Comparison of ENCODE assay signal across 8 mouse cellular contexts in genomic region chr4:28813551-28814475, GRCm38 (mm10). TPM values are rescaled to one million over a fixed set of nuclear protein-coding genes. Genes with fewer than 3 reads are reported as not detected.
DNase-seq lines count a peak whose midpoint lies in the region; ATAC-seq and TF ChIP-seq lines count a peak whose summit lies in the region.

No protein-coding gene starts in this region.

- H3K27me3 ChIP-seq in embryonic facial prominence, embryonic 14.5 days (replicated peaks; ENCODE audit: control insufficient read depth, insufficient read depth, low read length) = no peaks in the 10 kb centered on the region
- H3K27me3 ChIP-seq in heart, embryonic 11.5 days (ENCODE audit: control insufficient read depth, insufficient read depth, low read length) = no peaks in the 10 kb centered on the region
- no peaks in the 10 kb centered on the region for H3K27me3 ChIP-seq in kidney, postnatal 0 days (ENCODE audit: insufficient read depth, low read length)
- H3K27me3 ChIP-seq in liver, embryonic 15.5 days = peaks cover 53% of the 10 kb centered on the region

- 0 out of 2 replicates have a peak, but pooled peaks cover 6% of the 10 kb centered on the region for H3K4me1 ChIP-seq in embryonic facial prominence, embryonic 14.5 days (ENCODE audit: control insufficient read depth, insufficient read depth, low read length)
- no peaks in the 10 kb centered on the region for H3K4me1 ChIP-seq in heart, embryonic 11.5 days (ENCODE audit: control insufficient read depth, insufficient read depth, low read length)
- no peaks in the 10 kb centered on the region for H3K4me1 ChIP-seq in kidney, postnatal 0 days (replicated peaks; ENCODE audit: insufficient read depth, low read length)
- peaks cover 30% of the 10 kb centered on the region for H3K4me1 ChIP-seq in liver, embryonic 15.5 days (replicated peaks)

- H3K4me3 ChIP-seq in embryonic facial prominence, embryonic 14.5 days (ENCODE audit: low read depth, low read length) = peak overlapping the region; percentile 88
- peak overlapping the region; percentile 78 for H3K4me3 ChIP-seq in heart, embryonic 11.5 days (ENCODE audit: low read depth, low read length)
- H3K4me3 ChIP-seq in kidney, postnatal 0 days (replicated peaks; ENCODE audit: low read depth, low read length) = peak overlapping the region; percentile 83
- peak overlapping the region; percentile 58 for H3K4me3 ChIP-seq in liver, embryonic 15.5 days (replicated peaks)

- TF ChIP-seq CTCF in kidney, postnatal 0 days (IDR thresholded peaks at IDR 0.05; ENCODE audit: low read depth) = no peak

- H3K9ac ChIP-seq in embryonic facial prominence, embryonic 14.5 days (ENCODE audit: low read depth, low read length) = peak overlapping the region; percentile 88
- H3K9ac ChIP-seq in heart, embryonic 11.5 days (ENCODE audit: low read depth, low read length) = peak overlapping the region; percentile 93
- peak overlapping the region; percentile 72 for H3K9ac ChIP-seq in kidney, postnatal 0 days (ENCODE audit: low read depth, low read length)
- peak overlapping the region; percentile 37; the same call in 1 of the 2 replicates for H3K9ac ChIP-seq in liver, embryonic 15.5 days

- peak overlapping the region; percentile 83 for H3K4me2 ChIP-seq in embryonic facial prominence, embryonic 14.5 days (ENCODE audit: low read depth, low read length)
- H3K4me2 ChIP-seq in heart, embryonic 11.5 days = peak overlapping the region; percentile 64
- peak overlapping the region; percentile 79 for H3K4me2 ChIP-seq in kidney, postnatal 0 days (ENCODE audit: low read length)
- peak overlapping the region; percentile 84 for H3K4me2 ChIP-seq in liver, embryonic 15.5 days

- no peaks in the 10 kb centered on the region for H3K36me3 ChIP-seq in embryonic facial prominence, embryonic 14.5 days (ENCODE audit: control insufficient read depth, insufficient read depth, low read length)
- H3K36me3 ChIP-seq in heart, embryonic 11.5 days (ENCODE audit: control insufficient read depth, insufficient read depth, low read length) = no peaks in the 10 kb centered on the region
- H3K36me3 ChIP-seq in kidney, postnatal 0 days (ENCODE audit: insufficient read depth, low read length) = no peaks in the 10 kb centered on the region
- no peaks in the 10 kb centered on the region for H3K36me3 ChIP-seq in liver, embryonic 15.5 days (replicated peaks)

- under 1% methylated on average over 49 of the region's 94 CpGs for WGBS in embryonic facial prominence, embryonic 14.5 days
- under 1% methylated on average over 90 of the region's 94 CpGs for WGBS in heart, embryonic 11.5 days (ENCODE audit: insufficient replicate concordance)
- WGBS in kidney, postnatal 0 days = under 1% methylated on average over 53 of the region's 94 CpGs
- WGBS in liver, embryonic 15.5 days (ENCODE audit: insufficient replicate concordance) = under 1% methylated on average over 88 of the region's 94 CpGs

- DNase-seq in spleen, postnatal 10 days (ENCODE audit: low spot score in 2 of 2) = peak; percentile 10 to 21
- DNase-seq in spleen, adult 18-20 months = no peak
- peak; percentile 57 for DNase-seq in embryonic facial prominence, embryonic 14.5 days (ENCODE audit: low spot score)
- peak; percentile 54 for DNase-seq in kidney, postnatal 0 days (ENCODE audit: low spot score)
- peak; percentile 2 for DNase-seq in ovary, adult 18-20 months (ENCODE audit: low spot score)
- peak; percentile 11 for DNase-seq in urinary bladder, postnatal 10 days (ENCODE audit: low spot score)

- no peaks in the 10 kb centered on the region for H3K9me3 ChIP-seq in embryonic facial prominence, embryonic 14.5 days (ENCODE audit: control insufficient read depth, low read length)
- no peaks in the 10 kb centered on the region for H3K9me3 ChIP-seq in heart, embryonic 11.5 days (replicated peaks; ENCODE audit: control insufficient read depth, low read length)
- no peaks in the 10 kb centered on the region for H3K9me3 ChIP-seq in kidney, postnatal 0 days (replicated peaks; ENCODE audit: low read length)
- no peaks in the 10 kb centered on the region for H3K9me3 ChIP-seq in liver, embryonic 15.5 days (replicated peaks)

- ATAC-seq in embryonic facial prominence, embryonic 14.5 days (ENCODE audit: low read depth) = peak; percentile 19
- ATAC-seq in heart, embryonic 11.5 days (replicated peaks; ENCODE audit: insufficient number of reproducible peaks, low FRiP score, low TSS enrichment) = peak; percentile 40
- peak; percentile 27 for ATAC-seq in kidney, postnatal 0 days (replicated peaks; ENCODE audit: low FRiP score, low read depth)
- no peak for ATAC-seq in liver, embryonic 15.5 days (ENCODE audit: insufficient read depth)

- H3K27ac ChIP-seq in embryonic facial prominence, embryonic 14.5 days (replicated peaks; ENCODE audit: low read depth, low read length) = peak overlapping the region; percentile 95
- peak overlapping the region; percentile 91 for H3K27ac ChIP-seq in heart, embryonic 11.5 days (ENCODE audit: low read depth, low read length)
- H3K27ac ChIP-seq in kidney, postnatal 0 days = peak overlapping the region; percentile 84
- no peak overlapping the region for H3K27ac ChIP-seq in liver, embryonic 15.5 days (replicated peaks)

RNA-seq across cellular contexts. Expression of gene Epha7, which starts 0.9 kb away (rescaled TPM):
- polyA plus RNA-seq in embryonic facial prominence, embryonic 14.5 days (2014; fragmentation: Nextera tagmentation; extraction: Ambion mirVana) = 30.9 and 35.9 TPM in 2 replicates
- polyA plus RNA-seq in heart, embryonic 11.5 days (2014; fragmentation: Nextera tagmentation; extraction: Ambion mirVana) = 46.9 and 52.5 TPM in 2 replicates
- polyA plus RNA-seq in kidney, postnatal 0 days (2015; fragmentation: Nextera tagmentation; extraction: Ambion mirVana) = 10.0 and 12.9 TPM in 2 replicates
- polyA plus RNA-seq in liver, embryonic 15.5 days (2015; fragmentation: Nextera tagmentation; extraction: Ambion mirVana) = 1.4 and 1.6 TPM in 2 replicates

Comparison
In these comparisons a context has a peak if more than half of its experiments do, and no peak if none do; other contexts are left out.
1. DNase-seq: peak in spleen, postnatal 10 days (2 of 2), embryonic facial prominence, embryonic 14.5 days (single experiment), kidney, postnatal 0 days (single experiment), ovary, adult 18-20 months (single experiment) and urinary bladder, postnatal 10 days (single experiment); none in spleen, adult 18-20 months (0 of 2).
2. H3K9ac ChIP-seq: peak in every context shown above with its lines; median percentile 93 in heart, embryonic 11.5 days; 88 in embryonic facial prominence, embryonic 14.5 days; 72 in kidney, postnatal 0 days; 37 in liver, embryonic 15.5 days.
3. Peak in every context shown above with its lines, with median percentiles within 50 percentile points of each other: H3K4me2 ChIP-seq and H3K4me3 ChIP-seq.